8 mouse cellular contexts compared by ENCODE assay signal in genomic region chr11:32324609-32325008, GRCm38 (mm10). TPM values are rescaled to one million over a fixed set of nuclear protein-coding genes. Genes with fewer than 3 reads are reported as not detected.
A peak's percentile ranks its signal among the peaks of the same experiment; 100 is the strongest.
DNase-seq lines count a peak whose midpoint lies in the region; ATAC-seq lines count a peak whose summit lies in the region.

No protein-coding gene starts in this region.

- H3K4me1 ChIP-seq in megakaryocyte, embryonic 14.5 days = peaks cover 16% of the 10 kb centered on the region; the same call in 1 of the 2 replicates

- H3K4me3 ChIP-seq in megakaryocyte, embryonic 14.5 days (replicated peaks) = peak overlapping the region; percentile 87

- H3K9me3 ChIP-seq in megakaryocyte, embryonic 14.5 days = no peaks in the 10 kb centered on the region

- peak; percentile 89 for ATAC-seq in common myeloid progenitor, adult 5-6 weeks (replicated peaks; ENCODE audit: low read depth, poor library complexity, severe bottlenecking)

- DNase-seq in ZHBTc4 (ENCODE audit: low read depth, low spot score) = peak; percentile 91
- DNase-seq in gastrocnemius, adult 8-10 months (ENCODE audit: low spot score in 2 of 2) = peak; percentile 78 to 85
- DNase-seq in hindlimb bud, embryonic 11.5 days (ENCODE audit: extremely low spot score, low read depth, low spot score) = peak; percentile 57
- peak; percentile 64 to 90 for DNase-seq in left cerebral cortex, adult 8-10 months (ENCODE audit: low spot score in 2 of 2)
- DNase-seq in right cerebral cortex, adult 2 months (ENCODE audit: low spot score in 2 of 2) = peak; percentile 90
- peak; percentile 88 for DNase-seq in urinary bladder, postnatal 14 days (ENCODE audit: low spot score)

- H3K27me3 ChIP-seq in megakaryocyte, embryonic 14.5 days (replicated peaks) = peaks cover 54% of the 10 kb centered on the region

- H3K36me3 ChIP-seq in megakaryocyte, embryonic 14.5 days (replicated peaks; ENCODE audit: low read length) = no peaks in the 10 kb centered on the region

RNA-seq across cellular contexts. Expression of gene Sh3pxd2b, which starts 23.0 kb away (rescaled TPM):
- total RNA-seq in common myeloid progenitor, adult 5-6 weeks (2017) = 2.5 and 3.0 TPM in 2 replicates
- total RNA-seq in gastrocnemius, adult 8-10 months (2022) = 1 to 10 TPM; 1.7 to 2.8 (median 2.3) TPM
- 10 to 100 TPM in 3 of 4 experiments, 1 to 10 TPM in 1; 9.1 to 12.6 (median 11.9) TPM for total RNA-seq in left cerebral cortex, adult 8-10 months (2022)
- polyA plus RNA-seq in megakaryocyte, embryonic 14.5 days (2012; ENCODE audit: insufficient read depth, low replicate concordance) = 1.3 and 2.1 TPM in 2 replicates

RNA-seq across cellular contexts. Expression of gene Hbq1a, which starts 24.7 kb away (rescaled TPM):
- not detected in 2 replicates for total RNA-seq in common myeloid progenitor, adult 5-6 weeks (2017)
- total RNA-seq in gastrocnemius, adult 8-10 months (2022) = not detected
- total RNA-seq in left cerebral cortex, adult 8-10 months (2022) = 1 to 10 TPM in 1 of 4 experiments, under 1 TPM in 2, not detected in 1; 0.67 to 1.9 (median 0.71) TPM
- polyA plus RNA-seq in megakaryocyte, embryonic 14.5 days (2012; ENCODE audit: insufficient read depth, low replicate concordance) = not detected in 2 replicates

RNA-seq across cellular contexts. Expression of gene Hba-a2, which starts 28.3 kb away (rescaled TPM):
- 89.2 and 92.8 TPM in 2 replicates for total RNA-seq in common myeloid progenitor, adult 5-6 weeks (2017)
- total RNA-seq in gastrocnemius, adult 8-10 months (2022) = 100 to 1,000 TPM in 3 of 4 experiments, 10 to 100 TPM in 1; 93.3 to 179 (median 137) TPM
- 100 to 1,000 TPM; 161 to 321 (median 230) TPM for total RNA-seq in left cerebral cortex, adult 8-10 months (2022)
- 578 and 1,883 TPM in 2 replicates for polyA plus RNA-seq in megakaryocyte, embryonic 14.5 days (2012; ENCODE audit: insufficient read depth, low replicate concordance)

RNA-seq across cellular contexts. Expression of gene Hbq1b, which starts 37.8 kb away (rescaled TPM):
- not detected in 2 replicates for total RNA-seq in common myeloid progenitor, adult 5-6 weeks (2017)
- total RNA-seq in gastrocnemius, adult 8-10 months (2022) = not detected
- total RNA-seq in left cerebral cortex, adult 8-10 months (2022) = under 1 TPM in 2 of 4 experiments, not detected in 2; 0.72 to 0.78 TPM
- polyA plus RNA-seq in megakaryocyte, embryonic 14.5 days (2012; ENCODE audit: insufficient read depth, low replicate concordance) = 2.9 TPM in 1 of 2 replicates, not detected in the other

RNA-seq across cellular contexts. Expression of gene Hba-a1, which starts 41.3 kb away (rescaled TPM):
- total RNA-seq in common myeloid progenitor, adult 5-6 weeks (2017) = 18.1 and 30.7 TPM in 2 replicates
- 100 to 1,000 TPM; 119 to 302 (median 188) TPM for total RNA-seq in gastrocnemius, adult 8-10 months (2022)
- 100 to 1,000 TPM; 209 to 396 (median 272) TPM for total RNA-seq in left cerebral cortex, adult 8-10 months (2022)
- 5,345 and 12,498 TPM in 2 replicates for polyA plus RNA-seq in megakaryocyte, embryonic 14.5 days (2012; ENCODE audit: insufficient read depth, low replicate concordance)

Comparison
In these comparisons a context has a peak if more than half of its experiments do, and no peak if none do; other contexts are left out.
1. Peak in every context shown above with its lines: DNase-seq, ATAC-seq and H3K4me3 ChIP-seq.